Mouse (Mus musculus): Measurements from ENCODE around the gene Pias1.

GRCm38 (mm10) chr9:62990134-62990533 lies 2.4 kb upstream of the Pias1 start:
- TF ChIP-seq CTCF (IDR thresholded peaks at IDR 0.05; ENCODE audit: extremely low read depth, insufficient read depth, low read length), result no peak
- TF ChIP-seq POLR2A (IDR thresholded peaks at IDR 0.05; ENCODE audit: extremely low read depth, insufficient read depth, low read length), result no peak
